Mouse (Mus musculus): ENCODE data around the gene Baz1b. TPM values are rescaled to one million over a fixed set of nuclear protein-coding genes. Genes with fewer than 3 reads are reported as not detected.

The Baz1b gene
- 41.6 TPM for polyA plus RNA-seq (2017; shearing (Covaris generic))

DNA sequence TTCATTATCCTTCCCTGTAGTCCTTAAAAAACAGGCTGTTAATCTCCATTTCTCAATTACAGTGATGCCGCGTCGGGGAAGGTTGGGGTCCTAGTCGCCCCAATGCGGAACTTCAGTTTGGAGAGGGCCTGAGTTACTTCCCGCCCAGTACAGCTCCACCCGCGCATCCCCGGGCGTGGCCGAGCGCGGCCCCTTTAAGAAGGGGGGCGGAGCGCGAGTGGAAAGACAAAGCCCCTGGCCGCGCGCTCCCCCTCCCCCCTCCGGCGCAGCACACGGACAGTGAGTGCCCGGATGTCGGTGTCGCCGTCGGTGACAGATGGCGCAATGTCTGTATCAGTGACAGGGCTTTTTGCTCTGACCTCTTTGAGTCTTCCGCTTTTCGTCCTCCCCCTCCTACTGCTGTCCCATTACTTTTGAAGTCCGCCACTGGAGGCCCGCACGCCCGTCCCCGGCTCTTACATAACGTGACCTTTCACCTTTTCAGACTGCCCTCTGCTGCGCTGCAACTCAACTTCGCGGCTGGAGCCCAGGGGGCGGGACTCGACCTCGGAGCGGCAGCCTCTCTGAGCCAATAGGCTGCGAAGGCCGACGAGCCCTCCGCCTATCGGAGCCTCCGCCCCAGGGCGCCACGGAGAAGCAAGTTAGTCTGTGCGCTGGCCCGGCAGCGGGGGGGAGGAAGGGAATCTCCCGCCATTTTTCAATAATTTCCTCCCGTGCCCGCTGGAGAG, at the start of gene Baz1b:
TSS of gene Baz1b (plus strand) at position 644 of the 728 bp plus-strand sequence.

DNA sequence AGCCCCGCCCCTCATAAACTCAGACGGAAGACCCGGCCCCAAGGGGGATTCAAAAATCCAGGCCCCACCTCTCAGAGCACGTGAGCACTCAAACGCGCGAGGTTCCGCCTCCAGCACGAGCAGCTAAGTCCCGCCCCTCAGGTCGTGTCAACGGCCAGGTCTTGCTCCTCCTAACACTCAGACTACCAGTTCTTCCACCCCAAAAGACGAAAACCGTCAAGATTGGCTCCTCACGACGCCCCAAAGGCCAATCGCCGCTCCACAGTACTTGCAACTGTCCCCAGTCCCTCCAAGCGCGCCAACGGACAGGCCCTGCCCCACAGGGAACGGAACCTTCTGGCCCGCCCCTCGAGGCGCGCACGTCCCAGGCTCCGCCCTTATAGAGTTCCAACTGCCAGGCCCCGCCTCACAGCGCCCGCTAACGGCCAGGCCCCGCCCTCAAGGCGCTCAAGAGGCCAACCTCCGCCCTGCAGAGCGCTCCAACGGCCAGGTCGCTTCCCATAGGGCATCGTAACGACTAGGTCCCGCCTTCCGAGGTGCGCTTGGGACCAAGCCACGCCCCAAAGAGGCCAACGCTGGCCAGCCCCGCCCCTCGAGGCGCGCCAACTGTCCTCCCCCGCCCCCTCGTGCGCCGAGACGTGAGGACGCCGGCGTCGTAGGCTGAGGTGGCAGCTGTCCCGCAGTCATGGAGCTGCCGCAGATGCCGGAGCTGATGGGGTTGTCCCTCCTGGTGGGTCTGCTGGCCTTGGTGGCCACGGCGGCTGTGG, 37.8 kb upstream of the Baz1b start, which contains the start of gene Tbl2:
TSS of gene Tbl2 (plus strand) at position 605 of the 767 bp plus-strand sequence.

DNA sequence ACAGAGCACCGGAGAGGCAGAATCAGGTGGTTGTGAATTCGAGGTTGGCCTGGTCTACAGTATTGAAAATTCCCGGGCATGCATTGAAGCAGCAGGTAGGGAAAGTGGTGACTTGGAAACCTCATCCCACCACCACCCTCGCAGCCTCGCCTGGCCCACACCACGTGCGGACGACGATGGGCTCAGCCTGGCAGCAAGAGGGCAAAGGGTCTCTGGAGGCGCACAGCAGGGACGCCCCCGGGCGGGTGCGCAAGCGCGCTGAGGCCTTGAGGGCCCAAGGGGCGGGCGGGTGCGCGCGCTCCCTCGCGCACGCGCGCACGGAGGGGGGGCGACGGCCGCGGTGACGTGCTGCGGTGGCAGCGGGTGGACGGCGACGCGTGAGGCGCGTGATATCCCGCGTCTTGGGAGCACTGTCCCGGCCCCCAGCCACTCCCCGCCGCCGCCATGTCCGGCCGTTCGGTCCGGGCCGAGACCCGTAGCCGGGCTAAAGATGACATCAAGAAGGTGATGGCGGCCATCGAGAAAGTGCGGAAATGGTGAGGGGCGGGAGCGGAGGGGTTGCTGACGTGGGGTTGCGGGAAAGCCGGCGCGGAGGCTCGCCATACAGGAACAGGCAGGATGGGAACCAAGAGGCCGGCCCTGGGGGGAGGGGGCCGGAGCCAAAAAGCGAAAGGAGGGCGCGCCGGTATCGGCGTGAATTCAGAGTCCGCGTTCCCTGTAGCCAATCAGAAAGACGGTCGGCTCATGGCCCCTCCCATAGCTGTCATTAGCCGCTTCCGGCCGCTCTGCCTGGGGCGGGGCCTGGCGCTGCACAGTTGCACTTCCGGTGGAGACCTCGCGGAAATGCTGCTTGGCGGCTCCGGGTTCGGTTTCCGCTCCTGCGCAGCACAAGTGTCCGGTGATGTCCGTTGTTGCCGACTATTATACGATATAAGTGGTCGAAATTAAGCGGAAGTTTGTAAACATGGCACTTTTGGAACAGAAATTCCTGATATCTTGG, 18.7 kb upstream of the Baz1b start, which contains the start of gene Bcl7b:
TSS of gene Bcl7b (plus strand) at position 221 of the 1,000 bp plus-strand sequence.

GRCm38 (mm10) chr5:135251079-135251454, 64.0 kb downstream of the Baz1b start, which contains the start of gene Fzd9:
Gene Fzd9, minus strand, starts transcription at chr5:135251230.

Other genes with a start within 250 kb of the Baz1b start
- gene Cldn4, start 240.3 kb upstream of the Baz1b start, polyA plus RNA-seq (2017; shearing (Covaris generic)), result not detected
- not detected for gene Cldn3, start 201.1 kb upstream of the Baz1b start, polyA plus RNA-seq (2017; shearing (Covaris generic))
- 74.8 TPM for gene Abhd11, start 178.1 kb upstream of the Baz1b start, polyA plus RNA-seq (2017; shearing (Covaris generic))
- gene Stx1a, start 163.8 kb upstream of the Baz1b start, polyA plus RNA-seq (2017; shearing (Covaris generic)), result 7.1 TPM
- 9.6 TPM for gene Dnajc30, start 123.1 kb upstream of the Baz1b start, polyA plus RNA-seq (2017; shearing (Covaris generic))
- 78.7 TPM for gene Bud23, start 122.3 kb upstream of the Baz1b start, polyA plus RNA-seq (2017; shearing (Covaris generic))
- not detected for gene Vps37d, start 109.0 kb upstream of the Baz1b start, polyA plus RNA-seq (2017; shearing (Covaris generic))
- gene Mlxipl, start 97.4 kb upstream of the Baz1b start, polyA plus RNA-seq (2017; shearing (Covaris generic)), result not detected
- 26.8 TPM for gene Tbl2, start 37.6 kb upstream of the Baz1b start, polyA plus RNA-seq (2017; shearing (Covaris generic))
- gene Bcl7b, start 19.0 kb upstream of the Baz1b start, polyA plus RNA-seq (2017; shearing (Covaris generic)), result 125 TPM
- not detected for gene Fzd9, start 64.0 kb downstream of the Baz1b start, polyA plus RNA-seq (2017; shearing (Covaris generic))
- not detected for gene Fkbp6, start 162.8 kb downstream of the Baz1b start, polyA plus RNA-seq (2017; shearing (Covaris generic))
- gene Trim50, start 166.0 kb downstream of the Baz1b start, polyA plus RNA-seq (2017; shearing (Covaris generic)), result 0.35 TPM
- gene Nsun5, start 182.7 kb downstream of the Baz1b start, polyA plus RNA-seq (2017; shearing (Covaris generic)), result 28.8 TPM
- gene Pom121, start 207.3 kb downstream of the Baz1b start, polyA plus RNA-seq (2017; shearing (Covaris generic)), result 43.9 TPM

All from effector memory CD4-positive, alpha-beta T cell, adult 7 months (primary cell).